Mouse (Mus musculus) CH12.LX (cell line): ENCODE data around the gene 4930430F08Rik. TPM values are rescaled to one million over a fixed set of nuclear protein-coding genes. Genes with fewer than 3 reads are reported as not detected.

ENCODE experiments used
- DNase-seq: peaks from one replicate; pipeline ENCODE4 v3.0.0-alpha.2; 2013; ENCODE audit errors: extremely low read depth
- H3K27ac ChIP-seq: 2 replicates; pipeline ENCODE4 v1.5.1; 2012; ENCODE audit warnings: low read depth, mild to moderate bottlenecking, control low read depth, moderate library complexity; ENCODE audit not compliant: insufficient read depth
- H3K27me3 ChIP-seq: replicated peaks from 2 replicates; pipeline ENCODE3; 2012; ENCODE audit warnings: inconsistent platforms
- H3K36me3 ChIP-seq, 2 experiments: replicated peaks in 1 of 2; 2 replicates each; pipeline versions ENCODE3 to v1.6.1; 2012; ENCODE audit warnings: inconsistent platforms in 1 of 2, low read length in 1 of 2, mild to moderate bottlenecking in 1 of 2, mixed read lengths in 1 of 2, moderate library complexity in 1 of 2; ENCODE audit not compliant: control insufficient read depth in 1 of 2, insufficient read depth in 1 of 2
- H3K4me1 ChIP-seq, 2 experiments: 2 replicates each; pipeline ENCODE4 v1.6.1; 2012; ENCODE audit warnings: inconsistent platforms in 1 of 2, moderate library complexity in 1 of 2; ENCODE audit not compliant: insufficient read depth in 2 of 2, control insufficient read depth in 1 of 2
- H3K4me2 ChIP-seq: 2 replicates; pipeline ENCODE4 v1.6.1; 2012; ENCODE audit warnings: low read depth, mild to moderate bottlenecking, control low read depth; ENCODE audit not compliant: poor library complexity, insufficient read depth, severe bottlenecking
- H3K4me3 ChIP-seq, 3 experiments: fragments of 150-350 bp in 1 of 3; sonication (generic) in 1 of 3; replicated peaks in 1 of 3; 2 replicates each; pipeline versions ENCODE3 to v1.5.1; 2011 to 2012; ENCODE audit warnings: low read depth in 2 of 3, low read length in 2 of 3, mild to moderate bottlenecking in 2 of 3, moderate library complexity in 2 of 3, control low read depth in 1 of 3, improper control_type of control experiment in 1 of 3, inconsistent platforms in 1 of 3, mixed read lengths in 1 of 3; ENCODE audit not compliant: poor library complexity in 1 of 3
- H3K79me2 ChIP-seq: replicated peaks from 2 replicates; pipeline ENCODE4 v1.6.1; 2012; ENCODE audit warnings: mild to moderate bottlenecking, moderate library complexity; ENCODE audit not compliant: control insufficient read depth, poor library complexity, insufficient read depth, severe bottlenecking; ENCODE audit errors: extremely low read depth
- H3K9ac ChIP-seq: 2 replicates; pipeline ENCODE4 v1.6.1; 2012; ENCODE audit warnings: low read depth, mild to moderate bottlenecking, control low read depth, moderate library complexity; ENCODE audit not compliant: insufficient read depth
- H3K9me3 ChIP-seq: replicated peaks from 2 replicates; pipeline ENCODE3; 2012; ENCODE audit warnings: low read length, inconsistent platforms, mixed read lengths
- CHD1 ChIP-seq: IDR thresholded peaks from 2 replicates; pipeline ENCODE4 v1.6.1; 2012; ENCODE audit warnings: low read depth, low read length, improper control_type of control experiment, inconsistent platforms
- CTCF ChIP-seq, 2 experiments: IDR thresholded peaks in 1 of 2; conservative IDR thresholded peaks in 1 of 2; 2 replicates each; pipeline ENCODE4 v1.5.1; 2011 to 2012; ENCODE audit warnings: low read depth in 2 of 2, low read length in 2 of 2, improper control_type of control experiment in 1 of 2, inconsistent platforms in 1 of 2, mild to moderate bottlenecking in 1 of 2, moderate library complexity in 1 of 2
- ELF1 ChIP-seq: IDR thresholded peaks from 2 replicates; pipeline ENCODE4 v1.6.1; 2014; ENCODE audit warnings: low read depth, mild to moderate bottlenecking, inconsistent platforms, low read length, improper control_type of control experiment
- ETS1 ChIP-seq: conservative IDR thresholded peaks from 2 replicates; pipeline ENCODE4 v1.6.1; 2012; ENCODE audit warnings: low read depth, mild to moderate bottlenecking, inconsistent platforms, low read length, improper control_type of control experiment, moderate library complexity
- IRF4 ChIP-seq: IDR thresholded peaks from 2 replicates; pipeline ENCODE4 v1.6.1; 2014; ENCODE audit warnings: low read depth, mild to moderate bottlenecking, inconsistent platforms, low read length, improper control_type of control experiment
- KAT2A ChIP-seq: IDR thresholded peaks from 2 replicates; pipeline ENCODE4 v1.6.1; 2012; ENCODE audit warnings: low read length, improper control_type of control experiment, inconsistent platforms; ENCODE audit not compliant: insufficient replicate concordance
- MAX ChIP-seq: IDR thresholded peaks from 2 replicates; pipeline ENCODE4 v1.6.1; 2011; ENCODE audit warnings: low read length, improper control_type of control experiment
- MXI1 ChIP-seq: IDR thresholded peaks from 2 replicates; pipeline ENCODE4 v1.6.1; 2011; ENCODE audit warnings: mild to moderate bottlenecking, low read depth, low read length, improper control_type of control experiment
- NELFE ChIP-seq: IDR thresholded peaks from 2 replicates; pipeline ENCODE4 v1.6.1; 2011; ENCODE audit warnings: low read depth, low read length, improper control_type of control experiment
- NRF1 ChIP-seq: IDR thresholded peaks from 2 replicates; pipeline ENCODE4 v1.6.1; 2014; ENCODE audit warnings: low read depth, mild to moderate bottlenecking, inconsistent platforms, low read length, improper control_type of control experiment, moderate library complexity
- POLR2A ChIP-seq: IDR thresholded peaks from 2 replicates; pipeline ENCODE4 v1.6.1; 2011; ENCODE audit warnings: low read depth, mild to moderate bottlenecking, improper control_type of control experiment, low read length
- POLR2AphosphoS2 ChIP-seq: IDR thresholded peaks from 2 replicates; pipeline ENCODE4 v1.6.1; 2011; ENCODE audit warnings: low read depth, low read length, improper control_type of control experiment
- TBP ChIP-seq: conservative IDR thresholded peaks from 2 replicates; pipeline ENCODE4 v1.6.1; 2011; ENCODE audit warnings: low read depth, low read length, improper control_type of control experiment
- TCF12 ChIP-seq: IDR thresholded peaks from 2 replicates; pipeline ENCODE4 v1.6.1; 2014; ENCODE audit warnings: low read depth, mild to moderate bottlenecking, inconsistent platforms, low read length, improper control_type of control experiment
- UBTF ChIP-seq: IDR thresholded peaks from 2 replicates; pipeline ENCODE4 v1.6.1; 2012; ENCODE audit warnings: low read depth, mild to moderate bottlenecking, inconsistent platforms, low read length, improper control_type of control experiment, moderate library complexity
- USF2 ChIP-seq: conservative IDR thresholded peaks from 2 replicates; pipeline ENCODE4 v1.6.1; 2011; ENCODE audit warnings: low read depth, low read length, improper control_type of control experiment
- ZKSCAN1 ChIP-seq: IDR thresholded peaks from 2 replicates; pipeline ENCODE4 v1.6.1; 2012; ENCODE audit warnings: low read depth, inconsistent platforms, low read length, improper control_type of control experiment, borderline replicate concordance
- dilution Hi-C: fragments of 300-500 bp; cut with MboI; formaldehyde crosslinking; loops from 2 replicates; pipeline ENCODE4 v1.14.3; 2020; ENCODE audit warnings: low sequenced_read_pairs; ENCODE audit not compliant: extremely low pct_unique_long_range_greater_than_20kb, extremely low pct_ligation_motif_present
- in situ Hi-C: fragments of 300-500 bp; cut with MboI; formaldehyde crosslinking; loops from 3 replicates; pipeline ENCODE4 v1.14.3; 2019; ENCODE audit warnings: low sequenced_read_pairs, low pct_ligation_motif_present, low pct_unique_long_range_greater_than_20kb, mixed read lengths
- polyA plus RNA-seq: library from polyadenylated mRNA; unstranded; fragments of >175 nt; gene quantifications from 2 replicates; pipeline ENCODE4 v1.2.1, GENCODE M21; 2012; ENCODE audit warnings: low read depth; ENCODE audit not compliant: insufficient read length
- total RNA-seq, 2 experiments: library from RNA; depleted of rRNA; stranded (reverse); fragments of 300-350 nt in 1 of 2; fragments of >200 nt in 1 of 2; gene quantifications; 2 replicates each; pipeline ENCODE4 v1.2.3; 2012 to 2014

4930430F08Rik gene
- total and polyA plus RNA-seq, 3 experiments = not detected

DNA sequence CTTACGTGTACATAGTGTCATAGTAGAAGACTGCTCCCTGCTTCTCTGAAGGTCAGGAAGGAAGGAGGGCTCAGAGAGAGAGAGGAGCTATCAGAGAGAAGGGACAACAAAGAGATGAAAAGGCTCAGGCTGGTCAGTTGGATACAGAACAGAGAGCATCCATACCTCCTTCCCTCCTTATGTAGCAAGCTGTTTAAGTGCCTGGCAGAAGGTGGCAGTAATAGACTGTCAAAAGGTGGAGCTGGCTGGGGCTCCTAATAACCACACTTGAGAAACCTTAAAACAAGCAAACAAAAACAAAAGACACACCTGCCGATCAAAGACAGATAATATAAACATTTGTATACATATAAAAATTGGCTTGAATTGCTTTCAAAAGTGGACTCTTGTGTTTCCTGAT is 14.0 kb upstream of the 4930430F08Rik start:
- Histone ChIP-seq H3K27ac (no peak overlapping the region), H3K36me3 (no peaks in the 10 kb centered on the region), H3K9me3 (peaks cover 40% of the 10 kb centered on the region), H3K9ac (no peak overlapping the region), H3K4me2 (no peak overlapping the region), H3K4me1 (no peaks in the 10 kb centered on the region), H3K4me3 (no peak overlapping the region), H3K79me2 (no peaks in the 10 kb centered on the region), H3K27me3 (no peaks in the 10 kb centered on the region)
- no peak for DNase-seq
- dilution Hi-C loops = no loop called here
- TF ChIP-seq TBP (no peak), MXI1 (no peak), KAT2A (no peak), ETS1 (no peak), POLR2A (no peak), IRF4 (no peak)
- in situ Hi-C loops = no loop called here

DNA sequence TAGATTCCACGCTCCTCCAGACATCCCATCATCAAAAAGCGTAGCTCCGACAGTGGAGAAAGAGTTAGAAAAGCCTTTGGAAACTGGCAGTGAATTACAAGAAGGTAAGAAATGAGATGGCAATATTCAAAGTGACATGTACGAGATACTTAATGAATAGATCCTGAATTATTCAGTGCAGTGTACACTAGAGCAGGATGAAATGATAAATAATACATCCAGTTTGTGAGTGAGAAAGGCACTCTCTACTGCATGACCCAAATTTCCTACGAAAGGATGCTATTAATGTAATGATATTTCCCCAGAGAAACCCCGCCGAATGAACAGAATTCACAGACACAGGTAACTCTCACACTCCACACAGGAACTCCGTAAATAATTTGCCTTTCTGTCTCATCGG is 13.3 kb upstream of the 4930430F08Rik start:
- H3K4me3 ChIP-seq = no peak overlapping the region
- H3K4me2 ChIP-seq = no peak overlapping the region
- dilution Hi-C loops = no loop called here
- H3K4me1 ChIP-seq = no peaks in the 10 kb centered on the region
- no peak for TF ChIP-seq CHD1
- TF ChIP-seq ELF1 = no peak
- TF ChIP-seq UBTF = no peak
- no peak for TF ChIP-seq ZKSCAN1
- TF ChIP-seq NELFE = no peak
- TF ChIP-seq USF2 = no peak
- no peak for TF ChIP-seq TBP
- TF ChIP-seq KAT2A = no peak
- no peak for TF ChIP-seq TCF12
- TF ChIP-seq NRF1 = no peak
- no peak for TF ChIP-seq POLR2AphosphoS2
- no peak for TF ChIP-seq MXI1
- TF ChIP-seq CTCF (conservative IDR thresholded peaks at IDR 0.05 in 1 of 2, IDR thresholded peaks at IDR 0.05 in 1 of 2; ENCODE audit: low read depth in 2 of 2, low read length in 2 of 2) = no peak
- no peak for TF ChIP-seq MAX
- no peaks in the 10 kb centered on the region for H3K36me3 ChIP-seq
- H3K9ac ChIP-seq = no peak overlapping the region
- no peaks in the 10 kb centered on the region for H3K27me3 ChIP-seq
- in situ Hi-C loops = no loop called here
- no peak for DNase-seq
- H3K9me3 ChIP-seq = peaks cover 46% of the 10 kb centered on the region
- no peak overlapping the region for H3K27ac ChIP-seq
- no peaks in the 10 kb centered on the region for H3K79me2 ChIP-seq
